ENCODE assay signal across 8 mouse cellular contexts in the genomic region with DNA sequence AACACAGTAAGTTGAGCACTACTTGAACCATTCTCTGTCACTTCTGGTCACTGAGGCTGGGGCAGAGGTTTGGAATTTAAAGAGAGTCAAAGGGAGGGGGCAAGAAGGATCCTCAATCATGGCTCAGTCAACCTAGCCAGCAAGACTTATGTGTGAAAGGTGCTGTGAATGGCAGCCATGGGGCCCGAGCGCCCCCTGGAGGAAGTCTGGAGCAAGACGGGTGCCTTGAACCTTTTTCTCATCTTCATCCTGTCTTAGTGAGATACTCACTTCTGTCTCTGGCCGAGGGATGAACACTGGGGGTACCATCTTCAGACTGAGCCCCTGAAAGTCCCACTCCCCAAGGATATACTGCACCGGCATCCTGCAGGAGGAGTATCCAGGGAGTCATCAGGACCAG. TPM values are rescaled to one million over a fixed set of nuclear protein-coding genes. Genes with fewer than 3 reads are reported as not detected.
DNase-seq lines count a peak whose midpoint lies in the region; ATAC-seq and TF ChIP-seq lines count a peak whose summit lies in the region.

No protein-coding gene starts in this region.

- WGBS in embryonic facial prominence, embryonic 10.5 days: 14% methylated on average over 5 of the region's 5 CpGs
- 8% methylated on average over 5 of the region's 5 CpGs for WGBS in liver, embryonic 11.5 days

- no peak overlapping the region for H3ac ChIP-seq in C2C12 (ENCODE audit: control insufficient read depth, insufficient read length, low read depth)

- peak; percentile 69 for TF ChIP-seq CTCF in C2C12 (IDR thresholded peaks at IDR 0.05; ENCODE audit: control insufficient read depth, insufficient read depth, insufficient read length)

- H3K4me1 ChIP-seq in embryonic facial prominence, embryonic 10.5 days: peaks cover 28% of the 10 kb centered on the region
- H3K4me1 ChIP-seq in liver, embryonic 11.5 days (replicated peaks; ENCODE audit: control insufficient read depth, insufficient read depth, low read length): peaks cover 9% of the 10 kb centered on the region

- ATAC-seq in liver, embryonic 11.5 days (replicated peaks; ENCODE audit: low FRiP score): no peak

- no peaks in the 10 kb centered on the region for H3K36me3 ChIP-seq in C2C12 (ENCODE audit: control insufficient read depth, insufficient read depth)
- H3K36me3 ChIP-seq in embryonic facial prominence, embryonic 10.5 days (replicated peaks): peaks cover 12% of the 10 kb centered on the region
- no peaks in the 10 kb centered on the region for H3K36me3 ChIP-seq in liver, embryonic 11.5 days (ENCODE audit: control insufficient read depth, insufficient read depth, low read length)

- DNase-seq in 3T3-L1 (ENCODE audit: low read depth, low spot score): peak; percentile 76
- peak; percentile 76 to 82 for DNase-seq in adrenal gland, postnatal 36 days
- peak; percentile 70 for DNase-seq in embryonic facial prominence, embryonic 10.5 days (ENCODE audit: low spot score)
- peak; percentile 93 for DNase-seq in induced T-regulatory cell, adult 2 months (ENCODE audit: low read depth)
- DNase-seq in liver, embryonic 11.5 days (ENCODE audit: low spot score): peak; percentile 78
- peak; percentile 73 to 80 for DNase-seq in right cerebral cortex, adult 2 months (ENCODE audit: low spot score in 2 of 2)
- peak; percentile 71 to 74 for DNase-seq in urinary bladder, postnatal 36 days (ENCODE audit: low spot score in 2 of 2)

- H3K9ac ChIP-seq in liver, embryonic 11.5 days (ENCODE audit: low read depth, low read length): no peak overlapping the region

- H3K9me3 ChIP-seq in embryonic facial prominence, embryonic 10.5 days: no peaks in the 10 kb centered on the region
- no peaks in the 10 kb centered on the region for H3K9me3 ChIP-seq in liver, embryonic 11.5 days (ENCODE audit: control insufficient read depth, low read length)

- H3K79me2 ChIP-seq in C2C12 (ENCODE audit: control insufficient read depth, insufficient read depth): no peaks in the 10 kb centered on the region

- H3K27me3 ChIP-seq in C2C12 (ENCODE audit: control insufficient read depth, insufficient read depth, insufficient read length): no peaks in the 10 kb centered on the region
- peaks cover 1% of the 10 kb centered on the region for H3K27me3 ChIP-seq in embryonic facial prominence, embryonic 10.5 days (replicated peaks; ENCODE audit: low read depth, poor library complexity, severe bottlenecking)
- H3K27me3 ChIP-seq in liver, embryonic 11.5 days (replicated peaks; ENCODE audit: control insufficient read depth, insufficient read depth, low read length): no peaks in the 10 kb centered on the region; the same call in 1 of the 2 replicates

- no peak overlapping the region for H3K27ac ChIP-seq in embryonic facial prominence, embryonic 10.5 days (replicated peaks)
- H3K27ac ChIP-seq in liver, embryonic 11.5 days (ENCODE audit: low read depth, low read length): no peak overlapping the region

- no peak overlapping the region for H3K4me3 ChIP-seq in C2C12 (ENCODE audit: insufficient read depth, poor library complexity, severe bottlenecking)
- no peak overlapping the region for H3K4me3 ChIP-seq in embryonic facial prominence, embryonic 10.5 days
- H3K4me3 ChIP-seq in liver, embryonic 11.5 days (ENCODE audit: low read depth, low read length): no peak overlapping the region

- H3K79me3 ChIP-seq in C2C12 (ENCODE audit: low read depth): no peaks in the 10 kb centered on the region

- H3K4me2 ChIP-seq in liver, embryonic 11.5 days: no peak overlapping the region

TF ChIP-seq in C2C12, 6 proteins besides CTCF, POLR2A, EP300 and RAD21:
- TF ChIP-seq MYOG (IDR thresholded peaks at IDR 0.05; ENCODE audit: control insufficient read depth, extremely low read depth, insufficient read length) (no peak), MAX (IDR thresholded peaks at IDR 0.05) (no peak), USF1 (IDR thresholded peaks at IDR 0.05; ENCODE audit: low read depth) (no peak), FOSL1 (IDR thresholded peaks at IDR 0.05; ENCODE audit: insufficient read depth, low read length, poor library complexity, severe bottlenecking) (no peak), CEBPB (IDR thresholded peaks at IDR 0.05; ENCODE audit: low read depth) (no peak), MYOD1 (IDR thresholded peaks at IDR 0.05; ENCODE audit: control insufficient read depth, insufficient read length, low read depth) (no peak)

RNA-seq across cellular contexts. Expression of a gene that starts 2.2 kb away (rescaled TPM):
- 14.1 TPM for polyA plus RNA-seq in C2C12 (2012; fragmentation: generic; extraction: Trizol)
- 10 to 100 TPM; 15.6 to 16.1 TPM for total RNA-seq in adrenal gland, postnatal 36 days (2021)
- polyA plus RNA-seq in embryonic facial prominence, embryonic 10.5 days (2016; fragmentation: Nextera tagmentation; extraction: Ambion mirVana): 10.7 and 11.6 TPM in 2 replicates
- 8.2 and 8.7 TPM in 2 replicates for polyA plus RNA-seq in liver, embryonic 11.5 days (2014; fragmentation: Nextera tagmentation; extraction: Ambion mirVana)

RNA-seq across cellular contexts. Expression of a gene that starts 4.5 kb away (rescaled TPM):
- 0.04 TPM for polyA plus RNA-seq in C2C12 (2012; fragmentation: generic; extraction: Trizol)
- total RNA-seq in adrenal gland, postnatal 36 days (2021): 1 to 10 TPM; 1.2 to 1.3 TPM
- 0.83 and 0.95 TPM in 2 replicates for polyA plus RNA-seq in embryonic facial prominence, embryonic 10.5 days (2016; fragmentation: Nextera tagmentation; extraction: Ambion mirVana)
- polyA plus RNA-seq in liver, embryonic 11.5 days (2014; fragmentation: Nextera tagmentation; extraction: Ambion mirVana): 0.05 and 0.10 TPM in 2 replicates

RNA-seq across cellular contexts. Expression of a gene that starts 40.1 kb away (rescaled TPM):
- 2.3 TPM for polyA plus RNA-seq in C2C12 (2012; fragmentation: generic; extraction: Trizol)
- total RNA-seq in adrenal gland, postnatal 36 days (2021): 10 to 100 TPM; 31.7 to 31.8 TPM
- 6.7 and 7.2 TPM in 2 replicates for polyA plus RNA-seq in embryonic facial prominence, embryonic 10.5 days (2016; fragmentation: Nextera tagmentation; extraction: Ambion mirVana)
- polyA plus RNA-seq in liver, embryonic 11.5 days (2014; fragmentation: Nextera tagmentation; extraction: Ambion mirVana): 6.1 and 9.9 TPM in 2 replicates

RNA-seq across cellular contexts. Expression of a gene that starts 46.2 kb away (rescaled TPM):
- polyA plus RNA-seq in C2C12 (2012; fragmentation: generic; extraction: Trizol): 5.3 TPM
- 10 to 100 TPM; 53.7 to 54.3 TPM for total RNA-seq in adrenal gland, postnatal 36 days (2021)
- 4.9 and 5.1 TPM in 2 replicates for polyA plus RNA-seq in embryonic facial prominence, embryonic 10.5 days (2016; fragmentation: Nextera tagmentation; extraction: Ambion mirVana)
- 17.1 and 19.2 TPM in 2 replicates for polyA plus RNA-seq in liver, embryonic 11.5 days (2014; fragmentation: Nextera tagmentation; extraction: Ambion mirVana)
